Mouse (Mus musculus): ENCODE results near the gene Ulk4.

- TF ChIP-seq CTCF (conservative IDR thresholded peaks at IDR 0.05; ENCODE audit: low read length) (no peak), POU5F1 (IDR thresholded peaks at IDR 0.05; ENCODE audit: borderline replicate concordance, low read length) (no peak), NANOG (IDR thresholded peaks at IDR 0.05; ENCODE audit: borderline replicate concordance, low read length) (no peak)
Measured at GRCm38 (mm10) chr9:120986994-120987393, 290.0 kb downstream of the Ulk4 start.

Measured in E14TG2a.4 (cell line).